Mouse (Mus musculus) cerebellum, adult 2 months (tissue): ENCODE measurements around the gene Bola1. TPM values are rescaled to one million over a fixed set of nuclear protein-coding genes. Genes with fewer than 3 reads are reported as not detected.

Source experiments
- DNase-seq, 2 experiments: peaks; one replicate each; pipeline ENCODE4 v3.0.0; 2021
- H3K27ac ChIP-seq: fragments of 200-500 bp; 2 replicates; pipeline ENCODE4 v1.5.1; 2012; ENCODE audit warnings: low read length, control low read depth, inconsistent platforms; ENCODE audit not compliant: insufficient read depth
- H3K27me3 ChIP-seq: fragments of 200-500 bp; 2 replicates; pipeline ENCODE4 v1.6.1; 2012; ENCODE audit warnings: inconsistent platforms, mild to moderate bottlenecking, low read length, moderate library complexity; ENCODE audit not compliant: control insufficient read depth, insufficient read depth
- H3K4me1 ChIP-seq: fragments of 200-500 bp; 2 replicates; pipeline ENCODE4 v1.6.1; 2011; ENCODE audit warnings: low read length; ENCODE audit not compliant: control insufficient read depth, insufficient read depth
- H3K4me3 ChIP-seq: fragments of 200-500 bp; replicated peaks from 2 replicates; pipeline ENCODE3; 2011; ENCODE audit warnings: mild to moderate bottlenecking, low read depth, low read length, control low read depth; ENCODE audit not compliant: insufficient read depth
- CTCF ChIP-seq: fragments of 200-500 bp; IDR thresholded peaks from 2 replicates; pipeline ENCODE4 v1.5.1; 2011; ENCODE audit warnings: low read depth, mild to moderate bottlenecking, control low read depth, low read length, moderate library complexity, borderline replicate concordance; ENCODE audit not compliant: insufficient read depth
- POLR2A ChIP-seq: fragments of 200-500 bp; IDR thresholded peaks from 2 replicates; pipeline ENCODE4 v1.6.1; 2011; ENCODE audit warnings: low read length, control low read depth, borderline replicate concordance; ENCODE audit not compliant: insufficient read depth
- WGBS: fragments of 180-500 bp; shearing (Covaris S2); methylation state at CpG from one replicate; pipeline ENCODE4 v1.1.7; 2018; 5-methylcytosine and 5-hydroxymethylcytosine counted together
- polyA plus RNA-seq: library from polyadenylated mRNA; depleted of rRNA; stranded (reverse); fragments of >200 nt; gene quantifications from 2 replicates; pipeline ENCODE4 v1.2.3, GENCODE M21; 2012

Bola1 gene
- polyA plus RNA-seq, 1 experiment = 47.0 TPM

GRCm38 (mm10) chr3:96168466-96169158, 50.9 kb downstream of the Bola1 start:
- Histone ChIP-seq H3K27ac (no peak overlapping the region), H3K4me1 (peaks cover 7% of the 10 kb centered on the region), H3K4me3 (no peak overlapping the region), H3K27me3 (no peaks in the 10 kb centered on the region)
- WGBS = 66% methylated on average over 12 of the region's 12 CpGs
- no peak for DNase-seq
- TF ChIP-seq CTCF = no peak
- TF ChIP-seq POLR2A = no peak

- no peak overlapping the region for H3K4me3 ChIP-seq
- no peaks in the 10 kb centered on the region for H3K27me3 ChIP-seq
- WGBS = 93% methylated on average over 6 of the region's 6 CpGs
- TF ChIP-seq POLR2A = no peak
- no peak overlapping the region for H3K27ac ChIP-seq
- peak in 1 of 2 experiments; percentile 16 for DNase-seq
- peaks cover 11% of the 10 kb centered on the region; the same call in 1 of the 2 replicates for H3K4me1 ChIP-seq
Observed at GRCm38 (mm10) chr3:96163040-96163439, 56.5 kb downstream of the Bola1 start.

- DNase-seq = peak; percentile 46 to 56
- TF ChIP-seq CTCF (no peak), POLR2A (no peak)
- Histone ChIP-seq H3K4me3 (peak within 1 kb of the TSS; percentile 98), H3K27me3 (no peaks in the 10 kb centered on the region), H3K27ac (peak within 1 kb of the TSS; percentile 73), H3K4me1 (peaks cover 11% of the 10 kb centered on the region; the same call in 1 of the 2 replicates)
- WGBS = 11% methylated on average over 16 of the region's 16 CpGs
Observed at GRCm38 (mm10) chr3:96161869-96162840, 57.4 kb downstream of the Bola1 start, which contains the start of gene Mtmr11. TSS of gene Mtmr11 (plus strand) at chr3:96162004.

GRCm38 (mm10) chr3:96160803-96161516, 58.5 kb downstream of the Bola1 start:
- H3K27ac ChIP-seq = peak overlapping the region; percentile 73
- peak; percentile 82 to 89 for DNase-seq
- peak overlapping the region; percentile 98 for H3K4me3 ChIP-seq
- peaks cover 11% of the 10 kb centered on the region; the same call in 1 of the 2 replicates for H3K4me1 ChIP-seq
- 3% methylated on average over 12 of the region's 12 CpGs for WGBS
- TF ChIP-seq CTCF (no peak), POLR2A (peak; percentile 50; the same call in 1 of the 2 replicates)
- H3K27me3 ChIP-seq = no peaks in the 10 kb centered on the region

GRCm38 (mm10) chr3:96160222-96160802, 59.2 kb downstream of the Bola1 start:
- TF ChIP-seq POLR2A (peak; percentile 21; the same call in 1 of the 2 replicates), CTCF (no peak)
- H3K27ac ChIP-seq = peak overlapping the region; percentile 84
- H3K4me3 ChIP-seq = peak overlapping the region; percentile 27
- DNase-seq = peak; percentile 66 to 85
- 17% methylated on average over 4 of the region's 4 CpGs for WGBS
- no peaks in the 10 kb centered on the region for H3K27me3 ChIP-seq
- H3K4me1 ChIP-seq = peaks cover 11% of the 10 kb centered on the region; the same call in 1 of the 2 replicates

GRCm38 (mm10) chr3:96159820-96160219, 59.7 kb downstream of the Bola1 start:
- DNase-seq = no peak
- TF ChIP-seq CTCF (no peak), POLR2A (no peak)
- Histone ChIP-seq H3K27ac (peak overlapping the region; percentile 84; the same call in 1 of the 2 replicates), H3K4me1 (peaks cover 11% of the 10 kb centered on the region; the same call in 1 of the 2 replicates), H3K27me3 (no peaks in the 10 kb centered on the region), H3K4me3 (no peak overlapping the region)
- WGBS = 59% methylated on average over 4 of the region's 4 CpGs

GRCm38 (mm10) chr3:96155501-96155900, 64.0 kb downstream of the Bola1 start:
- no peak overlapping the region for H3K27ac ChIP-seq
- H3K27me3 ChIP-seq = no peaks in the 10 kb centered on the region
- TF ChIP-seq POLR2A (no peak), CTCF (no peak)
- H3K4me3 ChIP-seq = no peak overlapping the region
- DNase-seq = no peak
- H3K4me1 ChIP-seq = peaks cover 6% of the 10 kb centered on the region; the same call in 1 of the 2 replicates
- 72% methylated on average over 8 of the region's 8 CpGs for WGBS
